Mouse (Mus musculus) hindbrain, embryonic 13.5 days (tissue): ENCODE data around the gene Epas1. TPM values are rescaled to one million over a fixed set of nuclear protein-coding genes. Genes with fewer than 3 reads are reported as not detected.

ENCODE experiments used
- ATAC-seq: fragments of 200-750 bp; cut with Nextera tagmentation; 2 replicates; pipeline ENCODE4 v1.8.0; 2017; ENCODE audit warnings: moderate TSS enrichment; ENCODE audit not compliant: low FRiP score
- H3K27ac ChIP-seq: fragments of 300-500 bp; sonication (generic); 2 replicates; pipeline ENCODE4 v1.5.1; 2015; ENCODE audit warnings: inconsistent platforms, mild to moderate bottlenecking, moderate library complexity
- H3K27me3 ChIP-seq: fragments of 300-500 bp; sonication (generic); 2 replicates; pipeline ENCODE4 v1.6.1; 2015; ENCODE audit warnings: mild to moderate bottlenecking, inconsistent platforms
- H3K36me3 ChIP-seq: fragments of 300-500 bp; sonication (generic); 2 replicates; pipeline ENCODE4 v1.6.1; 2015; ENCODE audit warnings: mild to moderate bottlenecking, inconsistent platforms
- H3K4me1 ChIP-seq: fragments of 300-500 bp; sonication (generic); replicated peaks from 2 replicates; pipeline ENCODE4 v1.6.1; 2015; ENCODE audit warnings: inconsistent platforms
- H3K4me2 ChIP-seq: fragments of 300-500 bp; sonication (generic); 2 replicates; pipeline ENCODE4 v1.6.1; 2015; ENCODE audit warnings: inconsistent platforms, mild to moderate bottlenecking, moderate library complexity
- H3K4me3 ChIP-seq: fragments of 300-500 bp; sonication (generic); 2 replicates; pipeline ENCODE4 v1.5.1; 2015; ENCODE audit warnings: mild to moderate bottlenecking, inconsistent platforms
- H3K9ac ChIP-seq: fragments of 300-500 bp; sonication (generic); 2 replicates; pipeline ENCODE4 v1.6.1; 2015; ENCODE audit warnings: mild to moderate bottlenecking, inconsistent platforms
- H3K9me3 ChIP-seq: fragments of 300-500 bp; sonication (generic); 2 replicates; pipeline ENCODE4 v1.6.1; 2016; ENCODE audit warnings: inconsistent platforms
- WGBS: fragments of 180-500 bp; shearing (Covaris S2); methylation state at CpG from one replicate; pipeline ENCODE4 v1.1.7; 2015; 5-methylcytosine and 5-hydroxymethylcytosine counted together
- polyA plus RNA-seq: library from polyadenylated mRNA; unstranded; fragments of >200 nt; fragmentation: Nextera tagmentation; extraction: Ambion mirVana; gene quantifications from 2 replicates; pipeline ENCODE4 v1.2.1, GENCODE M21; 2015

Gene Epas1
- polyA plus RNA-seq, 1 experiment from 2014 or later: 4.6 TPM

GRCm38 (mm10) chr17:86780708-86781318, 27.3 kb downstream of the Epas1 start:
- ATAC-seq: no peak
- H3K4me3 ChIP-seq: no peak overlapping the region
- H3K27ac ChIP-seq: no peak overlapping the region
- no peak overlapping the region for H3K9ac ChIP-seq
- H3K9me3 ChIP-seq: no peaks in the 10 kb centered on the region
- peaks cover 20% of the 10 kb centered on the region for H3K4me1 ChIP-seq
- 80% methylated on average over 6 of the region's 6 CpGs for WGBS
- H3K27me3 ChIP-seq: no peaks in the 10 kb centered on the region
- H3K36me3 ChIP-seq: no peaks in the 10 kb centered on the region
- H3K4me2 ChIP-seq: no peak overlapping the region

GRCm38 (mm10) chr17:86781755-86782400, 28.4 kb downstream of the Epas1 start:
- no peak overlapping the region for H3K4me3 ChIP-seq
- no peak overlapping the region for H3K9ac ChIP-seq
- H3K4me2 ChIP-seq: no peak overlapping the region
- H3K9me3 ChIP-seq: no peaks in the 10 kb centered on the region
- no peak overlapping the region for H3K27ac ChIP-seq
- H3K4me1 ChIP-seq: peaks cover 23% of the 10 kb centered on the region
- WGBS: 77% methylated on average over 12 of the region's 12 CpGs
- H3K27me3 ChIP-seq: no peaks in the 10 kb centered on the region
- ATAC-seq: no peak
- no peaks in the 10 kb centered on the region for H3K36me3 ChIP-seq

GRCm38 (mm10) chr17:86784405-86784977, 31.0 kb downstream of the Epas1 start:
- WGBS: 74% methylated on average over 10 of the region's 10 CpGs
- no peaks in the 10 kb centered on the region for H3K9me3 ChIP-seq
- H3K4me1 ChIP-seq: peaks cover 28% of the 10 kb centered on the region
- H3K4me3 ChIP-seq: no peak overlapping the region
- H3K36me3 ChIP-seq: no peaks in the 10 kb centered on the region
- H3K27me3 ChIP-seq: no peaks in the 10 kb centered on the region
- no peak overlapping the region for H3K4me2 ChIP-seq
- no peak overlapping the region for H3K27ac ChIP-seq
- H3K9ac ChIP-seq: no peak overlapping the region
- ATAC-seq: no peak

GRCm38 (mm10) chr17:86785612-86786011, 32.1 kb downstream of the Epas1 start:
- no peak overlapping the region for H3K9ac ChIP-seq
- no peak overlapping the region for H3K27ac ChIP-seq
- no peak overlapping the region for H3K4me3 ChIP-seq
- H3K4me2 ChIP-seq: no peak overlapping the region
- no peak for ATAC-seq
- H3K9me3 ChIP-seq: no peaks in the 10 kb centered on the region
- no peaks in the 10 kb centered on the region for H3K27me3 ChIP-seq
- peaks cover 28% of the 10 kb centered on the region for H3K4me1 ChIP-seq
- WGBS: 57% methylated on average over 7 of the region's 7 CpGs
- no peaks in the 10 kb centered on the region for H3K36me3 ChIP-seq

GRCm38 (mm10) chr17:86786496-86786895, 33.0 kb downstream of the Epas1 start:
- ATAC-seq: no peak

GRCm38 (mm10) chr17:86787805-86788204, 34.3 kb downstream of the Epas1 start:
- Histone ChIP-seq H3K9me3 (no peaks in the 10 kb centered on the region), H3K4me3 (no peak overlapping the region), H3K36me3 (no peaks in the 10 kb centered on the region), H3K4me1 (peaks cover 23% of the 10 kb centered on the region), H3K27ac (no peak overlapping the region), H3K9ac (no peak overlapping the region), H3K4me2 (no peak overlapping the region), H3K27me3 (no peaks in the 10 kb centered on the region)
- no peak for ATAC-seq
- WGBS: 78% methylated on average over 7 of the region's 7 CpGs

More at GRCm38 (mm10) chr17:86786496-86786895, 33.0 kb downstream of the Epas1 start:
- no peak overlapping the region for H3K27ac ChIP-seq
- no peak overlapping the region for H3K9ac ChIP-seq
- H3K4me3 ChIP-seq: no peak overlapping the region
- H3K9me3 ChIP-seq: no peaks in the 10 kb centered on the region
- no peak overlapping the region for H3K4me2 ChIP-seq
- H3K36me3 ChIP-seq: no peaks in the 10 kb centered on the region
- WGBS: 84% methylated on average over 7 of the region's 7 CpGs
- H3K27me3 ChIP-seq: no peaks in the 10 kb centered on the region
- H3K4me1 ChIP-seq: peaks cover 28% of the 10 kb centered on the region

- no peak for ATAC-seq
- no peaks in the 10 kb centered on the region for H3K9me3 ChIP-seq
- H3K36me3 ChIP-seq: no peaks in the 10 kb centered on the region
- H3K27ac ChIP-seq: no peak overlapping the region
- no peak overlapping the region for H3K4me2 ChIP-seq
- H3K4me3 ChIP-seq: no peak overlapping the region
- H3K4me1 ChIP-seq: peaks cover 23% of the 10 kb centered on the region
- H3K27me3 ChIP-seq: no peaks in the 10 kb centered on the region
- no peak overlapping the region for H3K9ac ChIP-seq
- 84% methylated on average over 6 of the region's 6 CpGs for WGBS
These were observed 34.8 kb downstream of the Epas1 start for GRCm38 (mm10) chr17:86788316-86788715.

GRCm38 (mm10) chr17:86791925-86792324, 38.4 kb downstream of the Epas1 start:
- H3K27me3 ChIP-seq: no peaks in the 10 kb centered on the region
- no peak for ATAC-seq
- H3K9ac ChIP-seq: no peak overlapping the region
- H3K4me1 ChIP-seq: peaks cover 6% of the 10 kb centered on the region
- WGBS: 91% methylated on average over 8 of the region's 8 CpGs
- no peaks in the 10 kb centered on the region for H3K36me3 ChIP-seq
- no peak overlapping the region for H3K4me3 ChIP-seq
- no peak overlapping the region for H3K4me2 ChIP-seq
- no peak overlapping the region for H3K27ac ChIP-seq
- no peaks in the 10 kb centered on the region for H3K9me3 ChIP-seq

GRCm38 (mm10) chr17:86795773-86796172, 42.3 kb downstream of the Epas1 start:
- ATAC-seq: no peak
- H3K36me3 ChIP-seq: no peaks in the 10 kb centered on the region
- H3K4me3 ChIP-seq: no peak overlapping the region
- no peak overlapping the region for H3K4me2 ChIP-seq
- H3K9ac ChIP-seq: no peak overlapping the region
- 88% methylated on average over 5 of the region's 5 CpGs for WGBS
- no peaks in the 10 kb centered on the region; the same call in 1 of the 2 replicates for H3K4me1 ChIP-seq
- H3K27me3 ChIP-seq: no peaks in the 10 kb centered on the region
- H3K9me3 ChIP-seq: no peaks in the 10 kb centered on the region
- no peak overlapping the region for H3K27ac ChIP-seq

- WGBS: 95% methylated on average over 13 of the region's 13 CpGs
These were observed 43.5 kb downstream of the Epas1 start for GRCm38 (mm10) chr17:86797031-86797430.

GRCm38 (mm10) chr17:86798460-86798859, 45.0 kb downstream of the Epas1 start:
- H3K4me1 ChIP-seq: peaks cover 8% of the 10 kb centered on the region
- H3K9me3 ChIP-seq: no peaks in the 10 kb centered on the region
- no peak overlapping the region for H3K4me3 ChIP-seq
- H3K27me3 ChIP-seq: no peaks in the 10 kb centered on the region
- no peak overlapping the region for H3K27ac ChIP-seq
- WGBS: 69% methylated on average over 8 of the region's 8 CpGs
- ATAC-seq: no peak
- no peaks in the 10 kb centered on the region for H3K36me3 ChIP-seq
- no peak overlapping the region for H3K9ac ChIP-seq
- H3K4me2 ChIP-seq: no peak overlapping the region

More at GRCm38 (mm10) chr17:86797031-86797430, 43.5 kb downstream of the Epas1 start:
- Histone ChIP-seq H3K27ac (no peak overlapping the region), H3K4me1 (peaks cover 8% of the 10 kb centered on the region), H3K4me2 (no peak overlapping the region), H3K4me3 (no peak overlapping the region), H3K9ac (no peak overlapping the region), H3K36me3 (no peaks in the 10 kb centered on the region), H3K27me3 (no peaks in the 10 kb centered on the region), H3K9me3 (no peaks in the 10 kb centered on the region)
- ATAC-seq: no peak

GRCm38 (mm10) chr17:86798951-86799350, 45.5 kb downstream of the Epas1 start:
- Histone ChIP-seq H3K36me3 (no peaks in the 10 kb centered on the region), H3K4me2 (no peak overlapping the region), H3K4me3 (no peak overlapping the region), H3K27me3 (no peaks in the 10 kb centered on the region), H3K4me1 (peaks cover 8% of the 10 kb centered on the region), H3K9ac (no peak overlapping the region), H3K9me3 (no peaks in the 10 kb centered on the region), H3K27ac (no peak overlapping the region)
- ATAC-seq: no peak
- WGBS: 69% methylated on average over 11 of the region's 11 CpGs

GRCm38 (mm10) chr17:86800535-86800934, 47.0 kb downstream of the Epas1 start:
- no peak overlapping the region for H3K9ac ChIP-seq
- H3K4me1 ChIP-seq: peaks cover 8% of the 10 kb centered on the region
- H3K4me2 ChIP-seq: no peak overlapping the region
- H3K4me3 ChIP-seq: no peak overlapping the region
- no peak overlapping the region for H3K27ac ChIP-seq
- WGBS: 73% methylated on average over 12 of the region's 12 CpGs
- no peaks in the 10 kb centered on the region for H3K36me3 ChIP-seq
- H3K9me3 ChIP-seq: no peaks in the 10 kb centered on the region
- no peaks in the 10 kb centered on the region for H3K27me3 ChIP-seq
- ATAC-seq: no peak
